Mouse (Mus musculus) C2C12 (cell line): ENCODE data around the gene Edil3. TPM values are rescaled to one million over a fixed set of nuclear protein-coding genes. Genes with fewer than 3 reads are reported as not detected.

Source experiments
- H3K27me3 ChIP-seq: one replicate; pipeline ENCODE4 v1.6.1; 2011; ENCODE audit not compliant: control insufficient read depth, insufficient read depth, insufficient read length
- H3K36me3 ChIP-seq: one replicate; pipeline ENCODE4 v1.6.1; 2011; ENCODE audit not compliant: control insufficient read depth, insufficient read depth
- H3K4me3 ChIP-seq: one replicate; pipeline ENCODE4 v1.5.1; 2011; ENCODE audit warnings: mild to moderate bottlenecking, control low read depth; ENCODE audit not compliant: poor library complexity, insufficient read depth, severe bottlenecking
- H3K79me2 ChIP-seq: one replicate; pipeline ENCODE4 v1.6.1; 2011; ENCODE audit not compliant: control insufficient read depth, insufficient read depth
- H3K79me3 ChIP-seq: one replicate; pipeline ENCODE4 v1.6.1; 2011; ENCODE audit warnings: low read depth, control low read depth
- H3ac ChIP-seq: one replicate; pipeline ENCODE3; 2011; ENCODE audit warnings: low read depth; ENCODE audit not compliant: control insufficient read depth, insufficient read length
- CEBPB ChIP-seq: IDR thresholded peaks from one replicate; pipeline ENCODE4 v1.6.1; 2011; ENCODE audit warnings: low read depth, mild to moderate bottlenecking, control low read depth, moderate library complexity
- CTCF ChIP-seq: IDR thresholded peaks from one replicate; pipeline ENCODE4 v1.5.1; 2011; ENCODE audit not compliant: control insufficient read depth, insufficient read depth, insufficient read length
- FOSL1 ChIP-seq: IDR thresholded peaks from one replicate; pipeline ENCODE4 v1.8.0; 2011; ENCODE audit warnings: mild to moderate bottlenecking, low read length; ENCODE audit not compliant: poor library complexity, insufficient read depth, severe bottlenecking
- MAX ChIP-seq: IDR thresholded peaks from one replicate; pipeline ENCODE4 v1.6.1; 2011; ENCODE audit warnings: mild to moderate bottlenecking, control low read depth
- MYOD1 ChIP-seq: IDR thresholded peaks from one replicate; pipeline ENCODE4 v1.6.1; 2011; ENCODE audit warnings: low read depth; ENCODE audit not compliant: control insufficient read depth, insufficient read length
- MYOG ChIP-seq: IDR thresholded peaks from one replicate; pipeline ENCODE4 v1.6.1; 2011; ENCODE audit not compliant: control insufficient read depth, insufficient read length; ENCODE audit errors: extremely low read depth
- USF1 ChIP-seq: IDR thresholded peaks from one replicate; pipeline ENCODE4 v1.6.1; 2011; ENCODE audit warnings: low read depth, mild to moderate bottlenecking, control low read depth, moderate library complexity
- polyA plus RNA-seq: library from polyadenylated mRNA; unstranded; fragments of >200 nt; fragmentation: generic; extraction: Trizol; gene quantifications from one replicate; pipeline ENCODE4 v1.2.1, GENCODE M21; 2012; ENCODE audit warnings: missing spikeins

Gene Edil3
- polyA plus RNA-seq, 1 experiment, result 3.0 TPM

GRCm38 (mm10) chr13:89238104-89238503, 416.8 kb downstream of the Edil3 start:
- TF ChIP-seq FOSL1, result no peak
- TF ChIP-seq CEBPB, result no peak
- no peak for TF ChIP-seq MYOG
- no peak for TF ChIP-seq MAX
- TF ChIP-seq CTCF, result no peak
- TF ChIP-seq MYOD1, result no peak
- TF ChIP-seq USF1, result no peak
- no peaks in the 10 kb centered on the region for H3K27me3 ChIP-seq
- no peaks in the 10 kb centered on the region for H3K79me3 ChIP-seq
- H3ac ChIP-seq, result no peak overlapping the region
- no peak overlapping the region for H3K4me3 ChIP-seq
- no peaks in the 10 kb centered on the region for H3K79me2 ChIP-seq
- no peaks in the 10 kb centered on the region for H3K36me3 ChIP-seq

- TF ChIP-seq MAX (no peak), MYOD1 (no peak), CEBPB (no peak), MYOG (no peak), USF1 (no peak), FOSL1 (no peak), CTCF (no peak)
- Histone ChIP-seq H3K36me3 (no peaks in the 10 kb centered on the region), H3K4me3 (no peak overlapping the region), H3K79me2 (no peaks in the 10 kb centered on the region), H3K79me3 (no peaks in the 10 kb centered on the region), H3ac (no peak overlapping the region), H3K27me3 (no peaks in the 10 kb centered on the region)
Observed at GRCm38 (mm10) chr13:89253990-89254642, 432.8 kb downstream of the Edil3 start.

GRCm38 (mm10) chr13:89256906-89257305, 435.6 kb downstream of the Edil3 start:
- H3K27me3 ChIP-seq, result no peaks in the 10 kb centered on the region
- H3K79me2 ChIP-seq, result no peaks in the 10 kb centered on the region
- no peak overlapping the region for H3K4me3 ChIP-seq
- H3K79me3 ChIP-seq, result no peaks in the 10 kb centered on the region
- no peak overlapping the region for H3ac ChIP-seq
- TF ChIP-seq FOSL1, result no peak
- no peak for TF ChIP-seq USF1
- TF ChIP-seq MYOG, result no peak
- TF ChIP-seq CEBPB, result no peak
- TF ChIP-seq MYOD1, result no peak
- no peak for TF ChIP-seq CTCF
- no peak for TF ChIP-seq MAX
- H3K36me3 ChIP-seq, result no peaks in the 10 kb centered on the region

GRCm38 (mm10) chr13:89286696-89287305, 465.5 kb downstream of the Edil3 start:
- Histone ChIP-seq H3K79me2 (no peaks in the 10 kb centered on the region), H3K4me3 (no peak overlapping the region), H3K36me3 (no peaks in the 10 kb centered on the region), H3K79me3 (no peaks in the 10 kb centered on the region), H3ac (no peak overlapping the region), H3K27me3 (no peaks in the 10 kb centered on the region)
- no peak for TF ChIP-seq USF1
- TF ChIP-seq CTCF, result no peak
- no peak for TF ChIP-seq FOSL1
- TF ChIP-seq MYOD1, result no peak
- no peak for TF ChIP-seq MAX
- TF ChIP-seq MYOG, result no peak
- no peak for TF ChIP-seq CEBPB

- Histone ChIP-seq H3ac (no peak overlapping the region), H3K79me2 (no peaks in the 10 kb centered on the region), H3K79me3 (no peaks in the 10 kb centered on the region), H3K27me3 (no peaks in the 10 kb centered on the region), H3K36me3 (no peaks in the 10 kb centered on the region), H3K4me3 (no peak overlapping the region)
- TF ChIP-seq MAX, result no peak
- no peak for TF ChIP-seq CEBPB
- TF ChIP-seq MYOG, result no peak
- no peak for TF ChIP-seq CTCF
- no peak for TF ChIP-seq MYOD1
- no peak for TF ChIP-seq FOSL1
- no peak for TF ChIP-seq USF1
Observed at GRCm38 (mm10) chr13:89288201-89288600, 466.9 kb downstream of the Edil3 start.
